Mouse (Mus musculus) heart, embryonic 12.5 days (tissue): ENCODE measurements around the gene Lsmem1. TPM values are rescaled to one million over a fixed set of nuclear protein-coding genes. Genes with fewer than 3 reads are reported as not detected.
"Not testable (repeated sequence)": the region's sequence is repeated elsewhere in the genome, so short reads cannot be mapped to it uniquely, and the experiment has no call there.

Source experiments
- ATAC-seq: fragments of 200-750 bp; cut with Nextera tagmentation; 2 replicates; pipeline ENCODE4 v1.8.0; 2017; ENCODE audit warnings: moderate TSS enrichment, moderate library complexity; ENCODE audit not compliant: insufficient number of reproducible peaks, low FRiP score
- H3K27ac ChIP-seq: fragments of 300-500 bp; sonication (generic); 2 replicates; pipeline ENCODE4 v1.5.1; 2016; ENCODE audit warnings: mild to moderate bottlenecking, moderate library complexity; ENCODE audit not compliant: poor library complexity, severe bottlenecking
- H3K27me3 ChIP-seq: fragments of 300-500 bp; sonication (generic); replicated peaks from 2 replicates; pipeline ENCODE4 v1.6.1; 2016; ENCODE audit warnings: mild to moderate bottlenecking, moderate library complexity
- H3K36me3 ChIP-seq: fragments of 300-500 bp; sonication (generic); 2 replicates; pipeline ENCODE4 v1.6.1; 2016; ENCODE audit warnings: mild to moderate bottlenecking, moderate library complexity
- H3K4me1 ChIP-seq: fragments of 300-500 bp; sonication (generic); replicated peaks from 2 replicates; pipeline ENCODE4 v1.6.1; 2016; ENCODE audit warnings: mild to moderate bottlenecking
- H3K4me2 ChIP-seq: fragments of 300-500 bp; sonication (generic); 2 replicates; pipeline ENCODE4 v1.6.1; 2016; ENCODE audit warnings: mild to moderate bottlenecking, moderate library complexity
- H3K4me3 ChIP-seq: fragments of 300-500 bp; sonication (generic); 2 replicates; pipeline ENCODE4 v1.5.1; 2016; ENCODE audit warnings: mild to moderate bottlenecking
- H3K9ac ChIP-seq: fragments of 300-500 bp; sonication (generic); 2 replicates; pipeline ENCODE4 v1.6.1; 2016; ENCODE audit warnings: mild to moderate bottlenecking, moderate library complexity
- H3K9me3 ChIP-seq: fragments of 300-500 bp; sonication (generic); replicated peaks from 2 replicates; pipeline ENCODE4 v1.6.1; 2016; ENCODE audit warnings: mild to moderate bottlenecking, moderate library complexity
- WGBS: fragments of 180-500 bp; shearing (Covaris S2); methylation state at CpG from one replicate; pipeline ENCODE4 v1.1.7; 2016; 5-methylcytosine and 5-hydroxymethylcytosine counted together
- polyA plus RNA-seq: library from polyadenylated mRNA; unstranded; fragments of >200 nt; fragmentation: Nextera tagmentation; extraction: Ambion mirVana; gene quantifications from 2 replicates; pipeline ENCODE4 v1.2.1, GENCODE M21; 2016

The Lsmem1 gene
- polyA plus RNA-seq, 1 experiment from 2014 or later = 28.4 TPM

DNA sequence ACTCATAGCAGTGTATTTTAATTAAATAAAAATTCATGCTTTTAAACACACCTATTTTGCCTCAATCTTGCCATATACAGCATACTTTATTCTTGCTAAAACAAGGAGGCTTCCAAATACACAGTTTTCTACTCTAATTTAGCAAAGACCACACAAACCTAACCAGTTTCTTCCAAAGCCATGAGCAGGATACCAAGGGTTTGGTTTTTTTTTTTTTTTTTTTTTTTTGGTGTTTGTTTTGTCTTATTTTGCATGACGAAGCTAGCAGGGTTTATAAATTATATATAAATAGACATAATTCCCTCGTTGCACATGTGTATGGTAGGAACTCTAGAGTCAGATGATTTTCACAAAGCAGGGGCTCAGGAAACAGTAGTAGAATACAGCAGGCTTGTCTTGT lies 23.1 kb downstream of the Lsmem1 start:
- 76% methylated on average over 2 of the region's 2 CpGs for WGBS
- Histone ChIP-seq H3K4me2 (no peak overlapping the region), H3K4me1 (peaks cover 3% of the 10 kb centered on the region; the same call in 1 of the 2 replicates), H3K9ac (no peak overlapping the region), H3K27ac (no peak overlapping the region), H3K4me3 (no peak overlapping the region), H3K9me3 (peaks cover 4% of the 10 kb centered on the region; the same call in 1 of the 2 replicates), H3K36me3 (peaks cover 8% of the 10 kb centered on the region), H3K27me3 (no peaks in the 10 kb centered on the region)
- ATAC-seq = no peak

DNA sequence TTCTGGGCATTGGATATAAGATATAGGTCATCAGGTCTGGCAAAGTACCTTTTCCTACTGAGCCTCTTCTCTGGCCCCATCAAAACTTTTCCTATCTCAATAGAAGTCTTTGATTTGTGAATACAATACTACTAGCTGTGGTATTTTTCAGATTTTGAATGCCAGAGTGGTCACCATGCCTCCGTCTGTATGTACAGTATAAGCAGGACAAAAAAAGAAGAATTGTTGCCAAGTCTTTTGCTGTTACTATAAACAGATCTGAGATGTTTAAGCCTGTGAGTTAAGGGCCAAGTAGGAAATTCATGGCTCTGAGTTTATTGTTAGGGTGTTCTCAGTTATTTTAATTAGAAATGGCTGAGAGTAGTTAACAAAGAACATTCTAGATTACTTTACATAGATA lies 24.1 kb downstream of the Lsmem1 start:
- not testable (repeated sequence) for ATAC-seq, H3K4me2 ChIP-seq, H3K4me1 ChIP-seq, H3K27ac ChIP-seq, H3K27me3 ChIP-seq, H3K9ac ChIP-seq, H3K9me3 ChIP-seq, H3K4me3 ChIP-seq, H3K36me3 ChIP-seq
- WGBS = 47% methylated on average over 1 of the region's 1 CpGs

- no peaks in the 10 kb centered on the region for H3K27me3 ChIP-seq
- no peak for ATAC-seq
- peaks cover 4% of the 10 kb centered on the region for H3K36me3 ChIP-seq
- no peak overlapping the region for H3K27ac ChIP-seq
- 87% methylated on average over 2 of the region's 2 CpGs for WGBS
- no peak overlapping the region for H3K4me3 ChIP-seq
- no peaks in the 10 kb centered on the region for H3K9me3 ChIP-seq
- H3K4me1 ChIP-seq = peaks cover 3% of the 10 kb centered on the region; the same call in 1 of the 2 replicates
- H3K9ac ChIP-seq = no peak overlapping the region
- no peak overlapping the region for H3K4me2 ChIP-seq
These were observed 27.7 kb downstream of the Lsmem1 start for GRCm38 (mm10) chr12:40171637-40172036.

DNA sequence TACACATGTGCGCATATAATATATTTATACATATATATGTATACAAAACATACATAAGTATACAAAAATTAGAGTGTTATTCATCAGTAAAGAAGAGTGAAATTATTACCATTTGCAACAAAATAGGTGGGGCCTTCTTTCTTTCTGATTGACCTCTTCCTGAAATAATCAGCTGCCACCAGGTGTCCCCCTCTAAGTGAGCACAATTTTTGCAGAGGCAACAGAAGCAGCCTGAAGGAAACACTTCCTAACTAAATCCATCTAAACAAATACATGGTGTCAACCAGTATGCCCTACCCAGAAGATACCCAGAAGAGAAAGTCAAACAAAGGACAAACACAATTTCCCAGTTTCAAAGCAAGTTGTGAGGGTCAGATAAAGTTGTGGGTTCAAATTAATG lies 29.6 kb downstream of the Lsmem1 start:
- Histone ChIP-seq H3K4me2 (no peak overlapping the region), H3K27ac (no peak overlapping the region), H3K9ac (no peak overlapping the region), H3K9me3 (no peaks in the 10 kb centered on the region), H3K4me3 (no peak overlapping the region), H3K36me3 (peaks cover 4% of the 10 kb centered on the region), H3K4me1 (peaks cover 3% of the 10 kb centered on the region; the same call in 1 of the 2 replicates), H3K27me3 (no peaks in the 10 kb centered on the region)
- WGBS = 94% methylated on average over 1 of the region's 1 CpGs
- no peak for ATAC-seq

DNA sequence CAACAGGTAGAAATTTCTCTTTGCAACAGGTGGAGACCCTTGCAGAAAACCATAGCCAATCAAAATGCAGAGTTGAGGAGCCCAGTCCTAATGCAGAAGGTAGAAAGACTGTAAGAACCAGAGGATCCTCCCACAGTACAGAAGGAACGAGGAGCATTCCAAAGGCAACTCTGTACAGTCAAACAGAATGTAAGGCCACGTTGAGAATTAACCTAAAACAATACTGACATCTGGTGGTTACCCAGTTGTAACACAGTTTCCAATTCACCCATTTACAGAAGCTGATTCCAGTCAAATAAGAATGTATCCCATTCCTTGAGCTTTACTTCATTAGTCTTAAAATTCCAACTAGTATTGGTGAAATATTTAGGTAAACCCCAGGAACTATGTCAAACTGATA lies 34.7 kb downstream of the Lsmem1 start:
- H3K4me3 ChIP-seq = no peak overlapping the region
- no peak overlapping the region for H3K9ac ChIP-seq
- no peak overlapping the region for H3K27ac ChIP-seq
- no peaks in the 10 kb centered on the region for H3K9me3 ChIP-seq
- H3K4me2 ChIP-seq = no peak overlapping the region
- no peaks in the 10 kb centered on the region for H3K36me3 ChIP-seq
- no peak for ATAC-seq
- 4% methylated on average over 2 of the region's 2 CpGs for WGBS
- H3K27me3 ChIP-seq = no peaks in the 10 kb centered on the region
- H3K4me1 ChIP-seq = 0 out of 2 replicates have a peak, but pooled peaks cover 5% of the 10 kb centered on the region

- ATAC-seq = no peak
- WGBS = 66% methylated on average over 2 of the region's 2 CpGs
These were observed 38.5 kb downstream of the Lsmem1 start for GRCm38 (mm10) chr12:40160777-40161176.

DNA sequence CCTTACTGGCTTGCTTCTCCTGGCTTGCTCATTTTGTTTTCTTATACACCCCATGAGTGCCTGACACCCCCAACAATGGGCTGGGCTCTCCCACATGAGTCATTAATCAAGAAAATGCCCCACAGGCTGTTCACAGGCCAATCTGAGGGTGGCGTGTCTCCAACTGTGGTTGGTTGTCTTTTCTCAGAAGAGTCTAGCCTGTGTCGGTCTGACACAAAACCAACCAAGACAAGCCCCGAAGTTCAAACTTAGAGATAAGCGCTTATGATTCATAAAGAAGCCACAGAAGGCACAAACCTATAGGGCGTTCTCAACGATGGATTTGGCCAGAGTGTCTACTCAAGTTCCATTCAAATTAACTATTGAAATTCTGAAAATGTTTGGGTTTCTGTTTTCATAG lies 45.1 kb downstream of the Lsmem1 start:
- Histone ChIP-seq H3K4me3 (no peak overlapping the region), H3K4me1 (no peaks in the 10 kb centered on the region; the same call in 1 of the 2 replicates), H3K9me3 (no peaks in the 10 kb centered on the region), H3K9ac (no peak overlapping the region), H3K27me3 (no peaks in the 10 kb centered on the region), H3K4me2 (no peak overlapping the region), H3K36me3 (no peaks in the 10 kb centered on the region), H3K27ac (no peak overlapping the region)
- WGBS = 91% methylated on average over 6 of the region's 6 CpGs
- no peak for ATAC-seq

More at GRCm38 (mm10) chr12:40160777-40161176, 38.5 kb downstream of the Lsmem1 start:
- no peaks in the 10 kb centered on the region for H3K36me3 ChIP-seq
- H3K9me3 ChIP-seq = no peaks in the 10 kb centered on the region
- no peak overlapping the region for H3K4me3 ChIP-seq
- H3K27me3 ChIP-seq = no peaks in the 10 kb centered on the region
- no peak overlapping the region for H3K4me2 ChIP-seq
- no peak overlapping the region for H3K27ac ChIP-seq
- no peak overlapping the region for H3K9ac ChIP-seq
- peaks cover 5% of the 10 kb centered on the region; the same call in 1 of the 2 replicates for H3K4me1 ChIP-seq

DNA sequence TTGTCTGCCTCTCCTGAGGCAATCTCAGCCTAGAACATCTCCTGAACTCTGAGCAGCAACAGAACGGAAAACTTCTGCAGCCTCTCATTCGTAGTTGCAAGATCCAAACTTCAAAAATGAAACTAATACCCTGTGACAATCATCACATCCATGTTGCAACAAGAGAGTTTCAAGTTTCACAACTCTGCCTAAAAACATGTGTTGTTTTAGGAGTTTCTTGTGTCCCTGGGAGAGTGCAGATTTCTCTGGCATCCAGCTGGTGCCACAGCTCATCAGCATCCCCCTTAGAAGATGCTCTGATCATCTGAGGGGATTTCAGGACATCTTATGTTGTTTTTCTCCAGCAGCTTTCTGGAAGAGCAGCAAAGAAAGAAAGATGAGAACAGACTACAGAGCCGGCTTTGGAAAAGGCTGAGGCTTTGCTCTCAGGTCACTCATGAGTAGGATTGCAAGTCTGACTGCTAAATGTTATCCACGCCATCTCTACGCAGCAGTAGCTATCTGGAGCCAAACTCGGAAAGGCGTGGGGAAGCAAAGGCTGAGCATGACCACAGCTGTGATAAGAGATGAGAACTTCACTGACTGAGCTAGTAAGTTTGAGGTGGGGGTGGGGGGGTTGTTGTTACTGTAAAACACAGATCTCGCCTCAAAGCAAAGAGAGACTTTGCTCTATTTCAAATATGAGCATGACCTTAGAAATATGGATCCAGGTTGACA lies 46.8 kb downstream of the Lsmem1 start:
- H3K27ac ChIP-seq = no peak overlapping the region
- H3K4me2 ChIP-seq = no peak overlapping the region
- H3K9ac ChIP-seq = no peak overlapping the region
- no peaks in the 10 kb centered on the region for H3K36me3 ChIP-seq
- 53% methylated on average over 8 of the region's 8 CpGs for WGBS
- no peaks in the 10 kb centered on the region for H3K27me3 ChIP-seq
- H3K4me3 ChIP-seq = no peak overlapping the region
- no peaks in the 10 kb centered on the region for H3K4me1 ChIP-seq
- no peaks in the 10 kb centered on the region for H3K9me3 ChIP-seq
- no peak for ATAC-seq

DNA sequence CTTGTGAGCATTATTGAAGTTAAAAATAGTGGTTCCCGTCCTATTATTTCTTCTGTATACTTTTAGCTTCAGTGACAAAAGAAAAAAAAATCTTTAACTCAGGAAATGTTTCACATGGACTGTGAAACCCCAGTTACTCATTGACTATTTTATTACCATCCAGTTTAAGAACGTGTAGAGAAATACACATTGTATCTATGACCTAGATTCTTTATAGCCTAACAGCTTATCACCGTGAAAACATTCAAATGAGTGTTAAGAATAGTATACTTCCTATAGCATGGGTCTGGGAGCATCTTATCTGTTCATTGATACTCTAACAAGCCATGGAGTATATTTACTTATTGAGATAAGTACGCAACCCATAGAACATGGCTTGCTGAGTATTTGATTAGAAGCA lies 52.0 kb downstream of the Lsmem1 start:
- H3K27me3 ChIP-seq = no peaks in the 10 kb centered on the region
- no peak for ATAC-seq
- H3K4me2 ChIP-seq = no peak overlapping the region
- H3K36me3 ChIP-seq = no peaks in the 10 kb centered on the region
- H3K9ac ChIP-seq = no peak overlapping the region
- H3K27ac ChIP-seq = no peak overlapping the region
- H3K4me3 ChIP-seq = no peak overlapping the region
- WGBS = 51% methylated on average over 4 of the region's 4 CpGs
- no peaks in the 10 kb centered on the region for H3K9me3 ChIP-seq
- no peaks in the 10 kb centered on the region for H3K4me1 ChIP-seq

DNA sequence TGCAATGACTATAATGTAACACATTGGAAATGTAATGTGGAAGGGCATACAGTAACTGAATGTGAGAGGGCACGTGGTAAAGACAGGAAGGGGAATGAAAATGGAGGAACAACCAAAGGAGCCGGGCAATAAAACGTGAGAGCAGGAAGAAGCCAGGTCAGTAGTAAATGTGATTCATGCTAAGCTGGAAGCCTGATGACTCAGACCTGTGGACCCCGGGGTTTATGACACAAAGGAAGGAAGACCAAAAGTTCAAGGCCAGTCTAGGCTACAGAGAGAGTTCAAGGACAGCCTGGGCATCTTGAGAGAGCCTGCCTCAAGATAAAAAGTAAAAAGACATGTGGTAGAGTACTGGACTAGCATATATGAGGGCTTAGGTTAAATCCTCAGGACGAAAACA lies 52.8 kb downstream of the Lsmem1 start:
- Histone ChIP-seq H3K4me2 (no peak overlapping the region), H3K27me3 (no peaks in the 10 kb centered on the region), H3K36me3 (no peaks in the 10 kb centered on the region), H3K27ac (no peak overlapping the region), H3K9me3 (no peaks in the 10 kb centered on the region), H3K4me1 (no peaks in the 10 kb centered on the region), H3K4me3 (no peak overlapping the region), H3K9ac (no peak overlapping the region)
- no peak for ATAC-seq
- 69% methylated on average over 5 of the region's 5 CpGs for WGBS

DNA sequence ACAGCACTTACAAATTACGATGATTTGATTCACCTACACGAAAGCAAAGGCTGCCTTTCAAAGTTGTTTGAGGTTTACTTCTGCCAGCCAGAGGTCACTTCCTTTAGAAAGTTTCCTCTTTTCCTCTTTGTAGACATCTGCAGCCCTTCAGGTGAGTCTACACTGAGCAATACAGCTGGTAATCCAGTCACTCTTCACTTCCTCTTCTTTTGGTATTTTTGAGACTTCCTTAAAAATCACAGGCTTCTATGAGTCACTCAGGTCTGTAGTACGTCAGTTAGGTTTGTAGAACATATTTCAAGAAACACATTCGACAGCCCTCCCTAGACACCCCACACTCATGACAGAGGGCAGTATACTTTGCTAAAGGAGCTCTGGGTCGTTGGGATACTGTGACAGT lies 58.6 kb downstream of the Lsmem1 start:
- no peak for ATAC-seq
- H3K9ac ChIP-seq = no peak overlapping the region
- no peak overlapping the region for H3K27ac ChIP-seq

More for the DNA sequence above, 58.6 kb downstream of the Lsmem1 start:
- Histone ChIP-seq H3K9me3 (no peaks in the 10 kb centered on the region), H3K4me1 (no peaks in the 10 kb centered on the region), H3K4me2 (no peak overlapping the region), H3K27me3 (no peaks in the 10 kb centered on the region), H3K4me3 (no peak overlapping the region), H3K36me3 (no peaks in the 10 kb centered on the region)
- WGBS = 69% methylated on average over 5 of the region's 5 CpGs
